Mouse (Mus musculus) right cerebral cortex, postnatal 25 days (tissue): ENCODE measurements around the gene Prss16.

Experiments
- DNase-seq: peaks from one replicate; pipeline ENCODE4 v3.0.0; 2022

The Prss16 gene

GRCm38 (mm10) chr13:22035267-22036148, 26.0 kb upstream of the Prss16 start, which contains the start of the genes Hist1h2ah and Hist1h2bk:
TSS of gene Hist1h2ah (minus strand) at chr13:22035568.
TSS of gene Hist1h2bk (plus strand) at chr13:22035870.
- peak; percentile 84 for DNase-seq

- DNase-seq: peak; percentile 5
These were observed 25.1 kb upstream of the Prss16 start for GRCm38 (mm10) chr13:22034443-22035266.

GRCm38 (mm10) chr13:22033741-22034442, 24.4 kb upstream of the Prss16 start:
- no peak for DNase-seq

- DNase-seq: no peak
These were observed 21.0 kb upstream of the Prss16 start for GRCm38 (mm10) chr13:22030493-22030892.

- DNase-seq: no peak
These were observed 20.4 kb upstream of the Prss16 start for GRCm38 (mm10) chr13:22029928-22030327.

- DNase-seq: peak; percentile 86
These were observed 19.3 kb upstream of the Prss16 start for GRCm38 (mm10) chr13:22028673-22029460.

- peak; percentile 79 for DNase-seq
These were observed 16.8 kb upstream of the Prss16 start for GRCm38 (mm10) chr13:22026058-22027031.

GRCm38 (mm10) chr13:22022241-22022640, 12.7 kb upstream of the Prss16 start:
- DNase-seq: no peak

- no peak for DNase-seq
These were observed 12.0 kb upstream of the Prss16 start for GRCm38 (mm10) chr13:22021581-22021980.

GRCm38 (mm10) chr13:22020901-22021339, 11.4 kb upstream of the Prss16 start:
- no peak for DNase-seq

- DNase-seq: no peak
These were observed 10.6 kb upstream of the Prss16 start for GRCm38 (mm10) chr13:22019934-22020835.

- DNase-seq: no peak
These were observed 6.2 kb upstream of the Prss16 start for GRCm38 (mm10) chr13:22015479-22016450.

- no peak for DNase-seq
These were observed 4.9 kb upstream of the Prss16 start for GRCm38 (mm10) chr13:22014411-22014845.

GRCm38 (mm10) chr13:22013716-22014115, 4.2 kb upstream of the Prss16 start:
- DNase-seq: no peak

- DNase-seq: no peak
These were observed 835 bp downstream of the Prss16 start for GRCm38 (mm10) chr13:22008707-22009106.

- DNase-seq: no peak
These were observed 1.7 kb downstream of the Prss16 start for GRCm38 (mm10) chr13:22007872-22008271.

- no peak for DNase-seq
These were observed 2.4 kb downstream of the Prss16 start for GRCm38 (mm10) chr13:22007121-22007510.
